Mouse (Mus musculus) urinary bladder, postnatal 4 days (tissue): ENCODE data around the gene Cep63.
A peak's percentile ranks its signal among the peaks of the same experiment; 100 is the strongest.

ENCODE experiments used
- DNase-seq, 2 experiments: peaks; one replicate each; pipeline ENCODE4 v3.0.0; 2021 to 2022; ENCODE audit warnings: low spot score in 2 of 2

The Cep63 gene

DNA sequence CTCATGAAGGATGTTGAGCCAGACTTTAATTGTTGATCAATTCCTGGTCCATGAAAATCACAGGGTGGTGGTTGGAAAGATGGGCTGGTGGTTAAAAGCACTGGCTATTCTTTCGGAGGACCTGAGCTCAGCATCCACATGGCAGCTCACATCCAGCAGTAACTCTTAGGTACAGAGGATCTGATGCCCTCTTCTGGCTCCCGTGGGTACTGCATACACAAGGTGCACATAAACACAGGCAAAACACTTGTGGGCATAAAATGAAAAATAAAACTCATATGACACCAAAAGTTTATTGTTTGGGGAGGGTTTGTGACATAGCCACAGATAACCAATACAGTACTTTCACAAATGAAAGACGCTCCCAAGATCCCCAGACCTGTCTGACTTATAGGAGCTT is 67.9 kb downstream of the Cep63 start:
- no peak for DNase-seq

DNA sequence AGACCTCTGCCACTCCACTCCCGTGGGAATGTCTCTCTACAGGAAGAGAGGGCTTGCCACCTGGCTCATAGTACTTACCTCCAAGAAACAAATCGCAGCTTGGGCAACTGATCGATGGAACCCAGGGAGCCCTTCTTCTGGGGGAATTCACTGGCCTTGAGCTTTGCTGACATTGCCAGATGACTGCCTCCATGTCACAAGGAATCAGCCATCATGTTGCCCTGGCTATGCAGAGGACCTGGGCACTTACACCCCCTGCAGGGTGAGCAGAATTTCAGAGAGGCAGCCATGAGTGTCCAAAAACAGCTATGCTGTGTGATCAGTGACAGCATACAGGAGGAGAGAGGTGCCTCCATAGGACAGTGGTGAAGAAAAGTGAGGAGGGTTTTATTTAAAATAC is 72.6 kb downstream of the Cep63 start:
- DNase-seq = no peak

DNA sequence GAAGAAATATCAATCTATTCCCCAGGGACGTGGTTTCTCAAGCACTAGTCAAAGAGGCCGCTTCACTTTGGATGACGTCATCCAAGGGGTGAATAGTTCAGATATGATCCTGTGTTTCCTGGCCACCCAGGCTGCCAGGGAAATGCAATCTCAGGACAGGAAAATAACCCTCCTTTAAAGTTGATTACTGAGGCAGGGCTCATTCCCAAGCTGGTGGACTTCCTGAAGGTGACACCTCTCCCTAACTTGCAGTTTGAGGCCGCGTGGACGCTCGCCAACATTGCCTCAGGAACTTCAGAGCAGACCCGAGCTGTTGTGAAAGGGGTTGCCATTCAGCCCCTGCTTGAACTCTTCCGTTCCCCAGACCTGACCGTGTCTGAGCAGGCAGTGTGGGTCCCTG is 74.6 kb downstream of the Cep63 start:
- DNase-seq = no peak

DNA sequence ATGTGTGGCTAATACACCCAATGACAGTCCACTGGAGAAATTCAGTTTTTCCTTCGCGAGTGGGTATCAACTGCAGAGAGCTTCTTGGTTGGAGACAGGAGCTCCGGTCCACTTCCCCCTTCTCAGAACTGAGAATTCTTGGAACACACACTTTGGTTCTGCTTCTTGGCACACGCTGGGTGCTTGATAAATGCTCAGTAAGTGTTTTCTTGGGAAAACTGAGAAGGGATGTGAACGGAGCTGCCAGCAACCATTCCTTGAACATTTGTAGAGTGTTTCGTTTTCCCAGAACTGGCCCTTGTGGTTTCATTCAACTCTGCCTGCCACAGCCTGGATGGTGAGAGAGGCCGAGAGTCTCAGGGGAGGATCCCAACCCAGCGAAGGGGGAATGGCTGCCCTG is 77.1 kb downstream of the Cep63 start:
- DNase-seq = no peak

DNA sequence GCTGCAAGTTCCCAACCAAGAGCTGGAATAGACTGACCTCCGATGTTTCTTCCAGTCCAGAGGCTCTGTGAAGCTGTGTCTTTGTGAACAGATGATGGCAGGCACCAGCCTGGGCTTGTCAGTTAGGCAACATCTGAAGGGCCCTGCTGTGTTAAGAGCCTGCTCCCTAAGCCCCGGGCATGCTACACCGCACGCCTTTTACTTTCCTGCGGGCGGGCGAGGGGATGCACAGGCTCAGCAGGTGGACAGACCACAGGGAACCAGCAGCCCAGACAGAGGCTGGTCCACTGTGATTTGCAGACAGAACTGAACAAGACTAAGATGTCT is 79.3 kb downstream of the Cep63 start:
- DNase-seq = no peak

DNA sequence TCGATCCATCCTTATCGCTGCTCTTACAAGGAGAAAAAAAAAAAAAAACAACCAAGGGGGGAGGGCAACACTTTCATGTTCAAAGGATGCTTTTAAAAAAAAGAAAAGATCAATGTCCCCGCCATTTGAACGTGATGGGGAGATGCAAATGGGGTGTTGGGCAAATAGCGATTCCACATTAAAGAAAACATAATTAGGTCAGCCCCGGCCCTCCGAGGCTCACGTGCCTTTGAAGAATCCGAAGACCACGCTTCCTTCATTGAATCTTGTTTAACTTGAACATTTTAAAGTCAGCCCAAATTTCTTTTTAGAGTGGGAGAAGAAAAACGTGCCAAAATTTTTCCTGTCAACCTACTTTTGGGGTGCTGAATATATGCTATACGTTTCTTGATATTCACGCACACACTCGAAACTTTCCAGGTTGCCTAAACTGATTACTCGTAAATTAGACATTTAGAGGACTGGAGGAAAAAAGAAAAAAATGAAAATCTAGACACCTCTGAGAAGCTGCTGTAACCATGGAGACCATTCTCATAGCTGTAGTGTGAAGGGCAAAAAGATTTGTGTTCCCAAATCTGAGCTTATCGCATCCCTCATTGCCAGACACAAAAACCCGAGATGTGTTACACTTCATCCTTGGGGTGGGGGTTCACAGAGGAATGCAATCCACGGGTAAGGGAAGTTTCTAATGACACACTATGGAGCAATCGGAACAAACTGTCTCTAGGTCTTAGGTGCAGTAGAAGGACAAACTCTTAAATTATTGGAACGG is 79.9 kb downstream of the Cep63 start:
- DNase-seq = no peak

DNA sequence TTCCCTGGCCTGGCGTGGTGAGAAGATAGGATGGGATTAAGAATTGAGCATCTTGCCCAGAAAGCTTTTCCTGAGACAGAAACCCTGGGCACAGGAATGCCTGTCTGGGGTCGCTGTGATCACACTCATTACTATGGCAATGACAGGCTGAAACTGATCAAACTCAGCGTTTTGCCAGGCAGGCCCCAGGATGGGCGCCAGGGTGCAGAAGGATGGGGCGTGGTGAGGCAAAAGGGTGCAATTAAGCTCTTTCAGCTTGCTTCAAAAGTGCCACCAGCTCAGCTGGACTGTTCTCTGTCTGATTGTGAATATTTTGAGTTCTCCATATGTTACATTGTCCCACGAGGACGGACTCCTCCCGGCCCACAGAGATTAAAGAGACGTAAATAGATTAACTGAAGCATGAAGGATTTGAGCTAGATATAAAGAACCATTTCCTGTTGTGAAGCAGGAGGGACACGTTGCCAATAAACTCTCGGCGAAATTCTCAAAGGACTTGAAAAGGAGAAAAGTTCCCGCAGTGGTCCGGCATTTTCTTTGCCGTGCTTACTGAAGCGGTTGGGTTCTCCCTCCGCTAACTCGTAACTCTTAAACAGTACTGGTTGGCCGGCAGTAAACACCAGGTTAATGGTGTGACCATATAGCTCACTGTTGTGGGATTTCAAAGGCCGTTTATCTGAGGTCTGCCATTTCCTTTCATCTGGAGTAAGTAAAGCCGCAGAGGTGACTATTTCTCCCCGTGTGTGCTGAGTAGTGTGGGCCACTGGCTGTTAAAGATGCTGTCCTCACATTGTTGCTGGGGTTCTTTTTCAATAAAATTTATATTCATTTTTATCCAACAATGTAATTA is 80.7 kb downstream of the Cep63 start:
- no peak for DNase-seq

DNA sequence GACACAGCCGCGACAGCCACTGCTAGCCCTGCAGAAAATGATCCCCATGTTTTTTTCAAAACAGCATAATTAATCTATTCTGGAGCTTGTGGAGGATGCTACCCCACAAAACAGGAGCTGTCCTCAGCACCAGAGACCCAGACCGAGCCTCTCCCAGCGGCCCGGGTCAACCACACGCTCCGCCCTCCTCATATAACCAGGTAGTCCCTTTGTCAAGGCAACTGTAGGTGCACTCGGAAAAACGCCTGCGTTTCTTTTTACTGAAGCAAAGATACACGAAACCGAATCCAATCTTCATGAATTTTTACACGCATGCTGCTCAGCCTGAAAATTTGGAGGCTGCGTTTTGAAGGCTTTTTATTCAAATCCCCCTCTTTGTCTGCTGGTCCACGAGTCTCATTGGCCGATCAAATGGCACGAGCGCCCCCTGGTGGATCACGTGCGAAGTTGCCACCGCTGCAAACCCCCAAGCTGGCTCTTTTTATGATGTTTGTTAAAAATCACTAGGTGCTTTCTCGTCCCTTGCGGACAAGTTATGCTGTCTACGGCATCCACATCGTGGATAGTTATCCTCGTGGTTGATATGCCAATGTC is 81.5 kb downstream of the Cep63 start:
- peak; percentile 66 to 84 for DNase-seq

DNA sequence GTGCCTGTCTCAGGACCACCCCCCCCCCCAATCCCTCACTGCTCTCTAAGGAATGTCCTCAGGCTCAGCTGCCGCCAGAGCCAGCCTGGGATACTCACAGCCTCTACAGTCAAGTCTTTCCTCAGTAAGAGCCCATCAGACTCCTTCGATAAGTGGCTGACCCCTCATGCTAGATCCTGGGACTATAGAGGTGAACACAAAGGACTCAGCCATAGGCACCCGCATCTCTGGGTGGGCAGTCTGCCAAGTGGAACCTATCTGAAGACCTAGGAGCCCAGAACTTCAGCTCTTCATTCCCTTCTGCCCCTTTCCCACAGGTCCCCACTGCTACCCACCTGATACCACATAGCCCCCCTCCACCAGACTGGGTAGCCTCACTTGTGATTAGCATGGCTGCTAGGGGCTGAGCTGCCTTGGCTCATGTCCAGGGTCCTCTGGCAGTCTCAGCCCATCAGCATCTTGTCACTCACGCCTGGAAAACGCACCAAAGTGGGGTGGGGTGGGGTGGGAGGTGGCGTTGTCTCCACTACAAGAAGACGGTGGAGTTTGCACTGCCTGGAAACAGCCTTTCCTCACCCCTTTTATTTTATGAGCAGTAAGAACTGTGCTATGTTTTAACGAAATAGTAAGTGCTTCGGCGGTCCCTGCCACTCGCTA is 82.1 kb downstream of the Cep63 start:
- DNase-seq = no peak

DNA sequence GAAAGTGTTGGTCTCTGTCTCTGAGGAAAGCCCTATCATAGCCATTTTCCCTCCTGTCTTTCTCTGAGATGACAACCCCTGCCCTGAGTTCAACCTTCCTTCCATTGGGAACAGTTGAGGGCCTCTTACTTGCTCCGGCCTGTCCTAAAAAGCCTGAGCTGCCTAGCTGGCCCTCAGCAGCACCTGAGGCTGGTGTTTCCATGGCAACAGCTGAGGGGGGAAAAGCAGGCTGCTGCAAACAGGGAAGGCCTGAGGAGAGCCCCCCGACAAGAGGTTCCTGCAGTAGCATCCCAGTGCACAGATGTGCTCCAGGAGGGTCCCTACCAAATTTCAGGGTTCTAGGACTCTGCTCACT is 82.6 kb downstream of the Cep63 start:
- no peak for DNase-seq

DNA sequence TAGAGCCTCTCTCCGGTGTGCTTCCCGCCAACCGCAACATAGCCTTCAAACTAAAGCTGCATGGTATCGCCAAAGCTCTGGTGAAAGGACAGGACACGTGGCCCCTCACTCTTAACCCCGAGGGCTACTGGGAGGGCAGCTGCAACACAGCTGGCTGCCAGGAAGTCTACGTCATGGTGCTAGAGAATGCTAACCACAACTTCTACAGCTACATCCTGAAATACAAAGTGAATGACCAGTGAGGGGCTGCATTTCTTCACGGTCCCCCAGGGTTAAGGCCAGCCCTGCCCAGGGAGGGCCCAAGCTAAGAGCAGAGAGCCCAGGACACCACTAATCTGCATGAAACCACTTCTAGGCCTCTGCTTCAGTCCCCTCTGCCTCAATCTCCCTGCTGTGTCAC is 83.8 kb downstream of the Cep63 start:
- no peak for DNase-seq

DNA sequence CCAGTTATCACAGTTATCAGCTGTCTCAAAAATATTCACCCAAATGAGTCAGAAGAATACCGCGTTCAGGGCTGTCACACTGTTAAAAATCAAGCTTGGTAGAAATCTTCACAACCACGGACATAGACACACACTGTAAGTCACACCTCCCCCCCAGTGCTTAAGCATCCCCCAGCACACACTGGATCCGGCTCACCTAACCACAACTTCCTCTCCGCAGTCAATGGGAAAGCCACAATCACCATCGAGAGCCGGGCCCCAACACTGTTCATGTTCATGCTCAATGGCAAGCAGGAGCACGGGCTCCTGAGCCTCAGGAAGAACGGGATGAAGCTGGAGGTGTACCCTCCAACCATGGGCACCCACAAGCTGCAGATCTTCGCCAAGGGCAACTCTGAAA is 84.7 kb downstream of the Cep63 start:
- no peak for DNase-seq

DNA sequence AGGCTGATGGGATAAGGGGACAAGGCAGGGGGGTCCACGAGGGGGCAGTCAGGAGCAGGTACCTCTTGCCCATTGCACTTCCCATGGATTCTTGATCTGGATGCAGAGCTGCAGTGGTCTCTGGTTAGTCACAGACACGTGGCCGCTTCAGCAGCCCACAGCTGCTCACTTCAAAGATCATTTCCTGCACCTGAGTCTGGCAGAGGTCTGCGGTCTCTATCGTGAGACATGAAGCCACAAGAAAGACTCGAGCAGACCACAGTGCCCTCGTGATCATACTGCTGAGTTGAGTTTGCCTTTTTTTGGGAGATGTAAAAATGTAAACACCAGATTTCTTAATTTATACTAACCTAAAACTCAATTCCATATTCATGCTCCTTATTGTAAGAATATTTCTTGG is 86.6 kb downstream of the Cep63 start:
- DNase-seq = no peak

DNA sequence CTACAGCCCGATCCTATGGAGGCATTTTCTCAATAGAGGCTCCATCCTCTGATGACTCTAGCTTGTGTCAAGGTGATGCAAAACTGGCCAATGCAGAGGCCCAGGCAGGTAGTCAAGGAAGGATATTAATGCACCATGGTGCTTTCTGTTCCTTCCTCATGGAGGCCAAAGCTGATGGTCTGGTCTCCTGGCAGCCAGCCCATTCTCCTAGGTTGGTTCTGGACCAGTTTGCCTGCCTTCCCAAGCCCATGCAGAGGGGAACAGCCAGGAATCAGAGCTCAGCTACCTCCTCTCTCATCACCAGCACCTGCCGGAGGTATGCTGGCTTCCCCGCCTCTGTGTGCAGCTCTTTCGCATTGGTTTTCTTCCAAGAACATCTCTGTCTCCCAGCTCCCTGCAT is 89.4 kb downstream of the Cep63 start:
- DNase-seq = no peak
